Mouse (Mus musculus) CH12.LX (cell line): ENCODE data around the gene Sepsecs. TPM values are rescaled to one million over a fixed set of nuclear protein-coding genes. Genes with fewer than 3 reads are reported as not detected.

Experiments used
- DNase-seq: peaks from one replicate; pipeline ENCODE4 v3.0.0-alpha.2; 2013; ENCODE audit errors: extremely low read depth
- H3K27ac ChIP-seq: 2 replicates; pipeline ENCODE4 v1.5.1; 2012; ENCODE audit warnings: low read depth, mild to moderate bottlenecking, control low read depth, moderate library complexity; ENCODE audit not compliant: insufficient read depth
- H3K27me3 ChIP-seq: replicated peaks from 2 replicates; pipeline ENCODE3; 2012; ENCODE audit warnings: inconsistent platforms
- H3K36me3 ChIP-seq, 2 experiments: replicated peaks in 1 of 2; 2 replicates each; pipeline versions ENCODE3 to v1.6.1; 2012; ENCODE audit warnings: inconsistent platforms in 1 of 2, low read length in 1 of 2, mild to moderate bottlenecking in 1 of 2, mixed read lengths in 1 of 2, moderate library complexity in 1 of 2; ENCODE audit not compliant: control insufficient read depth in 1 of 2, insufficient read depth in 1 of 2
- H3K4me1 ChIP-seq, 2 experiments: 2 replicates each; pipeline ENCODE4 v1.6.1; 2012; ENCODE audit warnings: inconsistent platforms in 1 of 2, moderate library complexity in 1 of 2; ENCODE audit not compliant: insufficient read depth in 2 of 2, control insufficient read depth in 1 of 2
- H3K4me2 ChIP-seq: 2 replicates; pipeline ENCODE4 v1.6.1; 2012; ENCODE audit warnings: low read depth, mild to moderate bottlenecking, control low read depth; ENCODE audit not compliant: poor library complexity, insufficient read depth, severe bottlenecking
- H3K4me3 ChIP-seq, 3 experiments: fragments of 150-350 bp in 1 of 3; sonication (generic) in 1 of 3; replicated peaks in 1 of 3; 2 replicates each; pipeline versions ENCODE3 to v1.5.1; 2011 to 2012; ENCODE audit warnings: low read depth in 2 of 3, low read length in 2 of 3, mild to moderate bottlenecking in 2 of 3, moderate library complexity in 2 of 3, control low read depth in 1 of 3, improper control_type of control experiment in 1 of 3, inconsistent platforms in 1 of 3, mixed read lengths in 1 of 3; ENCODE audit not compliant: poor library complexity in 1 of 3
- H3K79me2 ChIP-seq: replicated peaks from 2 replicates; pipeline ENCODE4 v1.6.1; 2012; ENCODE audit warnings: mild to moderate bottlenecking, moderate library complexity; ENCODE audit not compliant: control insufficient read depth, poor library complexity, insufficient read depth, severe bottlenecking; ENCODE audit errors: extremely low read depth
- H3K9ac ChIP-seq: 2 replicates; pipeline ENCODE4 v1.6.1; 2012; ENCODE audit warnings: low read depth, mild to moderate bottlenecking, control low read depth, moderate library complexity; ENCODE audit not compliant: insufficient read depth
- H3K9me3 ChIP-seq: replicated peaks from 2 replicates; pipeline ENCODE3; 2012; ENCODE audit warnings: low read length, inconsistent platforms, mixed read lengths
- BHLHE40 ChIP-seq: IDR thresholded peaks from 2 replicates; pipeline ENCODE4 v1.6.1; 2011; ENCODE audit warnings: mild to moderate bottlenecking, low read depth, low read length, improper control_type of control experiment
- CTCF ChIP-seq, 2 experiments: IDR thresholded peaks in 1 of 2; conservative IDR thresholded peaks in 1 of 2; 2 replicates each; pipeline ENCODE4 v1.5.1; 2011 to 2012; ENCODE audit warnings: low read depth in 2 of 2, low read length in 2 of 2, improper control_type of control experiment in 1 of 2, inconsistent platforms in 1 of 2, mild to moderate bottlenecking in 1 of 2, moderate library complexity in 1 of 2
- ELF1 ChIP-seq: IDR thresholded peaks from 2 replicates; pipeline ENCODE4 v1.6.1; 2014; ENCODE audit warnings: low read depth, mild to moderate bottlenecking, inconsistent platforms, low read length, improper control_type of control experiment
- EP300 ChIP-seq: IDR thresholded peaks from 2 replicates; pipeline ENCODE4 v1.6.1; 2011; ENCODE audit warnings: low read length, improper control_type of control experiment
- GABPA ChIP-seq: IDR thresholded peaks from 2 replicates; pipeline ENCODE4 v1.6.1; 2012; ENCODE audit warnings: low read depth, low read length, improper control_type of control experiment, inconsistent platforms; ENCODE audit not compliant: insufficient replicate concordance
- HCFC1 ChIP-seq: IDR thresholded peaks from 2 replicates; pipeline ENCODE4 v1.6.1; 2012; ENCODE audit warnings: low read depth, mild to moderate bottlenecking, inconsistent platforms, low read length, improper control_type of control experiment
- IRF4 ChIP-seq: IDR thresholded peaks from 2 replicates; pipeline ENCODE4 v1.6.1; 2014; ENCODE audit warnings: low read depth, mild to moderate bottlenecking, inconsistent platforms, low read length, improper control_type of control experiment
- KAT2A ChIP-seq: IDR thresholded peaks from 2 replicates; pipeline ENCODE4 v1.6.1; 2012; ENCODE audit warnings: low read length, improper control_type of control experiment, inconsistent platforms; ENCODE audit not compliant: insufficient replicate concordance
- MAX ChIP-seq: IDR thresholded peaks from 2 replicates; pipeline ENCODE4 v1.6.1; 2011; ENCODE audit warnings: low read length, improper control_type of control experiment
- MEF2A ChIP-seq: IDR thresholded peaks from 2 replicates; pipeline ENCODE4 v1.6.1; 2014; ENCODE audit warnings: low read depth, mild to moderate bottlenecking, inconsistent platforms, low read length, improper control_type of control experiment, borderline replicate concordance
- MXI1 ChIP-seq: IDR thresholded peaks from 2 replicates; pipeline ENCODE4 v1.6.1; 2011; ENCODE audit warnings: mild to moderate bottlenecking, low read depth, low read length, improper control_type of control experiment
- MYC ChIP-seq: IDR thresholded peaks from 2 replicates; pipeline ENCODE4 v1.6.1; 2011; ENCODE audit warnings: low read depth, mild to moderate bottlenecking, improper control_type of control experiment, low read length
- NRF1 ChIP-seq: IDR thresholded peaks from 2 replicates; pipeline ENCODE4 v1.6.1; 2014; ENCODE audit warnings: low read depth, mild to moderate bottlenecking, inconsistent platforms, low read length, improper control_type of control experiment, moderate library complexity
- PAX5 ChIP-seq: IDR thresholded peaks from 2 replicates; pipeline ENCODE4 v1.6.1; 2012; ENCODE audit warnings: low read length, inconsistent platforms, mixed read lengths
- POLR2A ChIP-seq: IDR thresholded peaks from 2 replicates; pipeline ENCODE4 v1.6.1; 2011; ENCODE audit warnings: low read depth, mild to moderate bottlenecking, improper control_type of control experiment, low read length
- POLR2AphosphoS2 ChIP-seq: IDR thresholded peaks from 2 replicates; pipeline ENCODE4 v1.6.1; 2011; ENCODE audit warnings: low read depth, low read length, improper control_type of control experiment
- RAD21 ChIP-seq: IDR thresholded peaks from 2 replicates; pipeline ENCODE4 v1.6.1; 2011; ENCODE audit warnings: low read depth, mild to moderate bottlenecking, low read length, improper control_type of control experiment, moderate library complexity
- SIN3A ChIP-seq: IDR thresholded peaks from 2 replicates; pipeline ENCODE4 v1.6.1; 2012; ENCODE audit warnings: low read length, improper control_type of control experiment, inconsistent platforms
- SMC3 ChIP-seq: IDR thresholded peaks from 2 replicates; pipeline ENCODE4 v1.6.1; 2011; ENCODE audit warnings: low read depth, low read length, improper control_type of control experiment
- TCF12 ChIP-seq: IDR thresholded peaks from 2 replicates; pipeline ENCODE4 v1.6.1; 2014; ENCODE audit warnings: low read depth, mild to moderate bottlenecking, inconsistent platforms, low read length, improper control_type of control experiment
- UBTF ChIP-seq: IDR thresholded peaks from 2 replicates; pipeline ENCODE4 v1.6.1; 2012; ENCODE audit warnings: low read depth, mild to moderate bottlenecking, inconsistent platforms, low read length, improper control_type of control experiment, moderate library complexity
- USF2 ChIP-seq: conservative IDR thresholded peaks from 2 replicates; pipeline ENCODE4 v1.6.1; 2011; ENCODE audit warnings: low read depth, low read length, improper control_type of control experiment
- ZMIZ1 ChIP-seq: IDR thresholded peaks from 2 replicates; pipeline ENCODE4 v1.6.1; 2012; ENCODE audit warnings: low read depth, mild to moderate bottlenecking, inconsistent platforms, low read length, improper control_type of control experiment
- ZNF384 ChIP-seq: IDR thresholded peaks from 2 replicates; pipeline ENCODE4 v1.6.1; 2012; ENCODE audit warnings: low read depth, low read length, improper control_type of control experiment, inconsistent platforms
- dilution Hi-C: fragments of 300-500 bp; cut with MboI; formaldehyde crosslinking; loops from 2 replicates; pipeline ENCODE4 v1.14.3; 2020; ENCODE audit warnings: low sequenced_read_pairs; ENCODE audit not compliant: extremely low pct_unique_long_range_greater_than_20kb, extremely low pct_ligation_motif_present
- in situ Hi-C: fragments of 300-500 bp; cut with MboI; formaldehyde crosslinking; loops from 3 replicates; pipeline ENCODE4 v1.14.3; 2019; ENCODE audit warnings: low sequenced_read_pairs, low pct_ligation_motif_present, low pct_unique_long_range_greater_than_20kb, mixed read lengths
- polyA plus RNA-seq: library from polyadenylated mRNA; unstranded; fragments of >175 nt; gene quantifications from 2 replicates; pipeline ENCODE4 v1.2.1, GENCODE M21; 2012; ENCODE audit warnings: low read depth; ENCODE audit not compliant: insufficient read length
- total RNA-seq, 2 experiments: library from RNA; depleted of rRNA; stranded (reverse); fragments of 300-350 nt in 1 of 2; fragments of >200 nt in 1 of 2; gene quantifications; 2 replicates each; pipeline ENCODE4 v1.2.3; 2012 to 2014

Gene Sepsecs
- total and polyA plus RNA-seq, 3 experiments = 9.1 to 10.8 (median 9.3) TPM

- TF ChIP-seq TCF12 (no peak), SMC3 (peak; percentile 69), MAX (no peak), UBTF (no peak), PAX5 (no peak), IRF4 (no peak), POLR2AphosphoS2 (no peak), ELF1 (no peak), MYC (no peak), SIN3A (no peak), CTCF (conservative IDR thresholded peaks at IDR 0.05 in 1 of 2, IDR thresholded peaks at IDR 0.05 in 1 of 2; ENCODE audit: low read depth in 2 of 2, low read length in 2 of 2) (peak; percentile 51 to 74)
Measured at GRCm38 (mm10) chr5:52634017-52634416, 35.5 kb downstream of the Sepsecs start (continued).

GRCm38 (mm10) chr5:52630541-52630940 is 39.0 kb downstream of the Sepsecs start:
- Histone ChIP-seq H3K9ac (no peak overlapping the region), H3K4me3 (no peak overlapping the region), H3K4me2 (no peak overlapping the region), H3K27ac (no peak overlapping the region), H3K9me3 (peaks cover 4% of the 10 kb centered on the region), H3K36me3 (no peaks in the 10 kb centered on the region), H3K4me1 (peaks cover 5 to 25% of the 10 kb centered on the region in 2 experiments), H3K27me3 (no peaks in the 10 kb centered on the region), H3K79me2 (no peaks in the 10 kb centered on the region)
- DNase-seq = no peak
- dilution Hi-C loops = no loop called here
- in situ Hi-C loops = no loop called here
- TF ChIP-seq POLR2A (no peak), HCFC1 (no peak), EP300 (no peak), UBTF (no peak), ZMIZ1 (no peak), GABPA (no peak), MXI1 (no peak), ELF1 (no peak), RAD21 (no peak), USF2 (no peak), BHLHE40 (no peak), MEF2A (no peak), CTCF (conservative IDR thresholded peaks at IDR 0.05 in 1 of 2, IDR thresholded peaks at IDR 0.05 in 1 of 2; ENCODE audit: low read depth in 2 of 2, low read length in 2 of 2) (no peak), ZNF384 (no peak), MAX (no peak), MYC (no peak), NRF1 (no peak), SMC3 (no peak), KAT2A (no peak)
